Mouse (Mus musculus) limb, embryonic 10.5 days (tissue): ENCODE results near the gene Pip5k1c. TPM values are rescaled to one million over a fixed set of nuclear protein-coding genes. Genes with fewer than 3 reads are reported as not detected.

Source experiments
- DNase-seq: peaks from one replicate; pipeline ENCODE4 v3.0.0-alpha.2; 2017; ENCODE audit warnings: low spot score
- H3K27ac ChIP-seq: fragments of 300-500 bp; sonication (generic); 2 replicates; pipeline ENCODE4 v1.5.1; 2016; ENCODE audit warnings: mild to moderate bottlenecking
- H3K27me3 ChIP-seq: fragments of 300-500 bp; sonication (generic); 2 replicates; pipeline ENCODE4 v1.6.1; 2016; ENCODE audit warnings: low read depth, mild to moderate bottlenecking; ENCODE audit not compliant: poor library complexity, severe bottlenecking
- H3K36me3 ChIP-seq: fragments of 300-500 bp; sonication (generic); 2 replicates; pipeline ENCODE4 v1.6.1; 2016; ENCODE audit warnings: mild to moderate bottlenecking, moderate library complexity
- H3K4me1 ChIP-seq: fragments of 300-500 bp; sonication (generic); 2 replicates; pipeline ENCODE4 v1.6.1; 2016
- H3K4me3 ChIP-seq: fragments of 300-500 bp; sonication (generic); 2 replicates; pipeline ENCODE4 v1.5.1; 2016; ENCODE audit warnings: mild to moderate bottlenecking, moderate library complexity
- H3K9me3 ChIP-seq: fragments of 300-500 bp; sonication (generic); replicated peaks from 2 replicates; pipeline ENCODE4 v1.6.1; 2016; ENCODE audit warnings: mild to moderate bottlenecking
- WGBS: fragments of 180-500 bp; shearing (Covaris S2); methylation state at CpG from one replicate; pipeline ENCODE4 v1.1.7; 2016; 5-methylcytosine and 5-hydroxymethylcytosine counted together
- polyA plus RNA-seq: library from polyadenylated mRNA; unstranded; fragments of >200 nt; fragmentation: Nextera tagmentation; extraction: Ambion mirVana; gene quantifications from 2 replicates; pipeline ENCODE4 v1.2.1, GENCODE M21; 2016

Pip5k1c gene
- polyA plus RNA-seq, 1 experiment from 2014 or later: 71.3 TPM

GRCm38 (mm10) chr10:81350351-81351063 lies 57.7 kb downstream of the Pip5k1c start, which contains the start of gene Hmg20b:
TSS of gene Hmg20b (minus strand) at chr10:81350480.
- Histone ChIP-seq H3K27me3 (peaks cover 25% of the 10 kb centered on the region), H3K4me3 (peak within 1 kb of the TSS; percentile 97), H3K4me1 (peaks cover 75% of the 10 kb centered on the region), H3K27ac (peak within 1 kb of the TSS; percentile 95), H3K36me3 (peaks cover 27% of the 10 kb centered on the region), H3K9me3 (no peaks in the 10 kb centered on the region)
- peak; percentile 99 for DNase-seq
- WGBS: under 1% methylated on average over 54 of the region's 54 CpGs

GRCm38 (mm10) chr10:81351678-81352291 lies 59.0 kb downstream of the Pip5k1c start:
- H3K27me3 ChIP-seq: peaks cover 27% of the 10 kb centered on the region
- WGBS: 24% methylated on average over 9 of the region's 9 CpGs
- H3K9me3 ChIP-seq: no peaks in the 10 kb centered on the region
- H3K4me1 ChIP-seq: peaks cover 69% of the 10 kb centered on the region
- peaks cover 20% of the 10 kb centered on the region for H3K36me3 ChIP-seq
- no peak overlapping the region for H3K4me3 ChIP-seq
- no peak overlapping the region for H3K27ac ChIP-seq
- no peak for DNase-seq

- H3K9me3 ChIP-seq: no peaks in the 10 kb centered on the region
- no peak for DNase-seq
- H3K4me1 ChIP-seq: peaks cover 70% of the 10 kb centered on the region
- H3K4me3 ChIP-seq: no peak overlapping the region
- peaks cover 30% of the 10 kb centered on the region for H3K27me3 ChIP-seq
- WGBS: 71% methylated on average over 9 of the region's 9 CpGs
- no peak overlapping the region for H3K27ac ChIP-seq
- no peaks in the 10 kb centered on the region for H3K36me3 ChIP-seq
These were observed 62.1 kb downstream of the Pip5k1c start for GRCm38 (mm10) chr10:81354738-81355477.

GRCm38 (mm10) chr10:81355533-81355932 lies 62.8 kb downstream of the Pip5k1c start:
- peaks cover 30% of the 10 kb centered on the region for H3K27me3 ChIP-seq
- DNase-seq: no peak
- no peaks in the 10 kb centered on the region for H3K36me3 ChIP-seq
- no peaks in the 10 kb centered on the region for H3K9me3 ChIP-seq
- H3K4me3 ChIP-seq: no peak overlapping the region
- no peak overlapping the region for H3K27ac ChIP-seq
- 80% methylated on average over 4 of the region's 4 CpGs for WGBS
- peaks cover 68% of the 10 kb centered on the region for H3K4me1 ChIP-seq

GRCm38 (mm10) chr10:81356352-81356990 lies 63.7 kb downstream of the Pip5k1c start:
- peak overlapping the region; percentile 82 for H3K4me3 ChIP-seq
- H3K9me3 ChIP-seq: no peaks in the 10 kb centered on the region
- 0 out of 2 replicates have a peak, but pooled peaks cover 6% of the 10 kb centered on the region for H3K36me3 ChIP-seq
- H3K4me1 ChIP-seq: peaks cover 71% of the 10 kb centered on the region
- peaks cover 30% of the 10 kb centered on the region for H3K27me3 ChIP-seq
- H3K27ac ChIP-seq: peak overlapping the region; percentile 61
- 59% methylated on average over 12 of the region's 12 CpGs for WGBS
- no peak for DNase-seq

- H3K9me3 ChIP-seq: no peaks in the 10 kb centered on the region
- H3K4me1 ChIP-seq: peaks cover 70% of the 10 kb centered on the region
- 2% methylated on average over 79 of the region's 79 CpGs for WGBS
- H3K4me3 ChIP-seq: peak within 1 kb of the TSS; percentile 82
- peak; percentile 90 for DNase-seq
- H3K36me3 ChIP-seq: peaks cover 13% of the 10 kb centered on the region
- H3K27ac ChIP-seq: peak within 1 kb of the TSS; percentile 84
- peaks cover 33% of the 10 kb centered on the region for H3K27me3 ChIP-seq
These were observed 64.5 kb downstream of the Pip5k1c start, which contains the start of gene Mfsd12 for GRCm38 (mm10) chr10:81356991-81357844. TSS of gene Mfsd12 (plus strand) at chr10:81357491.

GRCm38 (mm10) chr10:81358209-81358608 lies 65.4 kb downstream of the Pip5k1c start:
- Histone ChIP-seq H3K27ac (no peak overlapping the region), H3K4me1 (peaks cover 75% of the 10 kb centered on the region), H3K4me3 (peak overlapping the region; percentile 82), H3K27me3 (peaks cover 43% of the 10 kb centered on the region), H3K9me3 (no peaks in the 10 kb centered on the region), H3K36me3 (peaks cover 23% of the 10 kb centered on the region)
- 43% methylated on average over 4 of the region's 4 CpGs for WGBS
- DNase-seq: no peak

- H3K4me3 ChIP-seq: no peak overlapping the region; the same call in 1 of the 2 replicates
- H3K9me3 ChIP-seq: no peaks in the 10 kb centered on the region
- DNase-seq: no peak
- H3K27me3 ChIP-seq: peaks cover 50% of the 10 kb centered on the region
- H3K27ac ChIP-seq: no peak overlapping the region
- peaks cover 23% of the 10 kb centered on the region for H3K36me3 ChIP-seq
- WGBS: 85% methylated on average over 1 of the region's 1 CpGs
- H3K4me1 ChIP-seq: peaks cover 81% of the 10 kb centered on the region
These were observed 66.1 kb downstream of the Pip5k1c start for GRCm38 (mm10) chr10:81358841-81359240.

- peaks cover 23% of the 10 kb centered on the region for H3K36me3 ChIP-seq
- 67% methylated on average over 8 of the region's 8 CpGs for WGBS
- no peak overlapping the region for H3K4me3 ChIP-seq
- H3K9me3 ChIP-seq: no peaks in the 10 kb centered on the region
- peak overlapping the region; percentile 7; the same call in 1 of the 2 replicates for H3K27ac ChIP-seq
- H3K4me1 ChIP-seq: peaks cover 86% of the 10 kb centered on the region
- DNase-seq: no peak
- H3K27me3 ChIP-seq: peaks cover 68% of the 10 kb centered on the region
These were observed 68.0 kb downstream of the Pip5k1c start for GRCm38 (mm10) chr10:81360721-81361120.

GRCm38 (mm10) chr10:81362336-81362949 lies 69.7 kb downstream of the Pip5k1c start:
- Histone ChIP-seq H3K4me3 (0 out of 2 replicates have a peak overlapping the region, but pooled peaks have one; percentile 2), H3K36me3 (peaks cover 41% of the 10 kb centered on the region), H3K27me3 (peaks cover 57% of the 10 kb centered on the region), H3K9me3 (no peaks in the 10 kb centered on the region), H3K27ac (no peak overlapping the region), H3K4me1 (peaks cover 87% of the 10 kb centered on the region)
- 74% methylated on average over 12 of the region's 12 CpGs for WGBS
- no peak for DNase-seq

GRCm38 (mm10) chr10:81363436-81364346 lies 70.9 kb downstream of the Pip5k1c start:
- no peaks in the 10 kb centered on the region for H3K9me3 ChIP-seq
- WGBS: 9% methylated on average over 54 of the region's 54 CpGs
- H3K27me3 ChIP-seq: peaks cover 48% of the 10 kb centered on the region
- peak overlapping the region; percentile 21; the same call in 1 of the 2 replicates for H3K27ac ChIP-seq
- peaks cover 74% of the 10 kb centered on the region for H3K4me1 ChIP-seq
- H3K36me3 ChIP-seq: peaks cover 53% of the 10 kb centered on the region
- H3K4me3 ChIP-seq: peak overlapping the region; percentile 47
- no peak for DNase-seq
